Mouse (Mus musculus): ENCODE results near the gene Csnk2a1.

The Csnk2a1 gene

GRCm38 (mm10) chr2:152323971-152324370 is 97.3 kb downstream of the Csnk2a1 start:
- DNase-seq (ENCODE audit: extremely low read depth, low read depth), result no peak

GRCm38 (mm10) chr2:152324842-152325241 is 98.2 kb downstream of the Csnk2a1 start:
- DNase-seq (ENCODE audit: extremely low read depth, low read depth), result no peak

DNA sequence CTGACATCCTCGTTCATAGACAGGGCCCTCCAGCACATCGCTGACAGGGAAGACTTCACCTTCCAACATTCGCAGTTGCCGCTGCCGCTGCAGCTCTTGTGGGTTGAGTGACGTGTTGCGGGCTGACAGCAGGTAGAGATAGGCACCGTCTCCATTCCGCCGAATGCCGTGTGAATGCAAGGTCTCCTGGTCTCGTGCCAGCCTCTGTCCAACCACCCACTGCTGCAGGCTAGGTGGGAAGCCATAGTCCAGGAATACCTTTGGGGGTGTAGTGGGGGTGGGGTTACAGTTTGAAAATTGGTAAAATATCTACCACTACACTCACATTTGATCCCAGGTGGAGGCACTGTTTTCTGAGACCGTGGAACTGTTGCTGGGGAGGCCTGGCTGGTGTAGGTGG is 99.5 kb downstream of the Csnk2a1 start:
- DNase-seq (ENCODE audit: extremely low read depth, low read depth), result no peak

- DNase-seq (ENCODE audit: extremely low read depth, low read depth), result no peak
These were observed 100.0 kb downstream of the Csnk2a1 start for GRCm38 (mm10) chr2:152326654-152327053.

DNA sequence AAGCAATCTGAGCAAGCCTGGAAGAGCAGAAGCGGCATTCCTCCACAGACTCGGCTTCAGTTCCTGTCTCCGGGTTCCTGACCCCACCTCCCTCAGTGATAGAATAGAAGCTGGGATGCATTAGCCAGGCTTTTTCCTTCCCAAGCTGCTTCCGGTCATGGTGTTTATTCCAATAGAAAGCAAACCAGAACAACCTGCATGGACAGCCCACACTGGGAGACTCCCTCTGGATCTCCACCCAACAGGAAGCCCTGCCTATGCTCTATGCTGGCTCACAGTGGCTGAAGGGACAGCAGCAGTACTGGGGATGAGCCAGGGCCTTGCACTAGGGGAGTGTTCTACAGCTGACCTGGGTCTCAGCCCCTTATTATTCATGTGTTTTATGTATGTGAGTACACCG is 101.3 kb downstream of the Csnk2a1 start:
- DNase-seq (ENCODE audit: extremely low read depth, low read depth), result no peak

DNA sequence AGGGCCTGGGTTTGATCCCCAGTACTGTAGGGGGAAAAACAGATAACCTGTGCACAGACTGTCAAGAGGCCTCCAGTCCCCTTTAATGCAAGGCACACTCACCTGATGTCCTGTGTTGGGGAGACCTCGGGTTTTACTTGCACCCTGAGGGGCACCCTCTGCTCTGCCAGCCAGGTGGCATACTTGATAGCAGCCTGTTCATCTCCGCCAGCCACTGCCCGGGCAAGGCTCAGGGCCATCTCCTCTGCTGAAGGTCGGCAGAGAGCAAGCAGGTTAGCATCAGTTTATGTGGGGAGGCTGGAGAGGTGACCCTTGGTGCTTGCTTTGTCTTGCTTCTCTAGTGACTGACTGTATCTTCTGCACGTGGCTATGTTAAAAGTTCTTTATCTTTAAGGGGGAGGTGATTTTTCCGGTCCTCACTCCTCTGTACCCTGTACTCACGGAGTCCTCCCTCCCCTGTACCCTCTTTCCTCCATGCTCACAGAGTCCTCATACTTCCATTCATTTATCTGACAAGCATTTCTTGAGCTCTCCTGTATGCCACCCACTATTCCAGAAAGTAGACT is 104.3 kb downstream of the Csnk2a1 start:
- DNase-seq (ENCODE audit: extremely low read depth, low read depth), result no peak
